Mouse (Mus musculus) stomach, embryonic 15.5 days (tissue): ENCODE data around the gene Cfap74. TPM values are rescaled to one million over a fixed set of nuclear protein-coding genes. Genes with fewer than 3 reads are reported as not detected.
"Not testable (repeated sequence)": the region's sequence is repeated elsewhere in the genome, so short reads cannot be mapped to it uniquely, and the experiment has no call there.

Experiments
- ATAC-seq: fragments of 200-750 bp; cut with Nextera tagmentation; 2 replicates; pipeline ENCODE4 v1.8.0; 2017; ENCODE audit warnings: low read depth, moderate number of reproducible peaks, moderate TSS enrichment; ENCODE audit not compliant: insufficient read depth, low FRiP score
- H3K27ac ChIP-seq: fragments of 300-500 bp; sonication (generic); 2 replicates; pipeline ENCODE4 v1.5.1; 2015; ENCODE audit warnings: mild to moderate bottlenecking, inconsistent platforms
- H3K27me3 ChIP-seq: fragments of 300-500 bp; sonication (generic); replicated peaks from 2 replicates; pipeline ENCODE4 v1.6.1; 2015; ENCODE audit warnings: inconsistent platforms
- H3K36me3 ChIP-seq: fragments of 300-500 bp; sonication (generic); 2 replicates; pipeline ENCODE4 v1.6.1; 2015; ENCODE audit warnings: inconsistent platforms
- H3K4me1 ChIP-seq: fragments of 300-500 bp; sonication (generic); 2 replicates; pipeline ENCODE4 v1.6.1; 2015; ENCODE audit warnings: inconsistent platforms
- H3K4me2 ChIP-seq: fragments of 300-500 bp; sonication (generic); 2 replicates; pipeline ENCODE4 v1.6.1; 2015; ENCODE audit warnings: mild to moderate bottlenecking, inconsistent platforms
- H3K4me3 ChIP-seq: fragments of 300-500 bp; sonication (generic); replicated peaks from 2 replicates; pipeline ENCODE4 v1.5.1; 2015; ENCODE audit warnings: inconsistent platforms
- H3K9ac ChIP-seq: fragments of 300-500 bp; sonication (generic); 2 replicates; pipeline ENCODE4 v1.6.1; 2015; ENCODE audit warnings: inconsistent platforms
- H3K9me3 ChIP-seq: fragments of 300-500 bp; sonication (generic); 2 replicates; pipeline ENCODE4 v1.6.1; 2016; ENCODE audit warnings: inconsistent platforms
- WGBS: fragments of 180-500 bp; shearing (Covaris S2); methylation state at CpG from one replicate; pipeline ENCODE4 v1.1.7; 2015; 5-methylcytosine and 5-hydroxymethylcytosine counted together
- polyA plus RNA-seq: library from polyadenylated mRNA; unstranded; fragments of >200 nt; fragmentation: Nextera tagmentation; extraction: Ambion mirVana; gene quantifications from 2 replicates; pipeline ENCODE4 v1.2.1, GENCODE M21; 2015

The Cfap74 gene
- polyA plus RNA-seq, 1 experiment from 2014 or later = 1.5 TPM

DNA sequence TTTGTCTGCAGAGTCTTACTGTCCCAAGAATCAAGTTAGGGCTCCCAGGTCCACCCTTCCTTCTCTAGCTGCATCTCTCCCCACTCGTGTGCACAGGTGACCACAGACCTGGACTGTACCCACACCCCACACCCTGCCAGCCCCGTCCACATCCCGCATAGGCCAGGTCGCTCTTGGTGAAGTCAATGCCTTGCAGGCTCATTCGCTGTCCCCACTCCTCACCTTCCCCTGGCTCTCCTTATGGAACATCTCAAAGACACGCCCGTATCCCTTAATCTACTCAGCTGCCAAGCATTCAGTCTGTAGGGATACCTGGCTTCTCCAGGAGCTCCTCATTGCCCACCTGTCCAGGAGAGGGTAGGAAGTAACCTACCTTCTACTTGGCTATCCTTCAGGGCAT lies 62.4 kb downstream of the Cfap74 start:
- no peak for ATAC-seq

DNA sequence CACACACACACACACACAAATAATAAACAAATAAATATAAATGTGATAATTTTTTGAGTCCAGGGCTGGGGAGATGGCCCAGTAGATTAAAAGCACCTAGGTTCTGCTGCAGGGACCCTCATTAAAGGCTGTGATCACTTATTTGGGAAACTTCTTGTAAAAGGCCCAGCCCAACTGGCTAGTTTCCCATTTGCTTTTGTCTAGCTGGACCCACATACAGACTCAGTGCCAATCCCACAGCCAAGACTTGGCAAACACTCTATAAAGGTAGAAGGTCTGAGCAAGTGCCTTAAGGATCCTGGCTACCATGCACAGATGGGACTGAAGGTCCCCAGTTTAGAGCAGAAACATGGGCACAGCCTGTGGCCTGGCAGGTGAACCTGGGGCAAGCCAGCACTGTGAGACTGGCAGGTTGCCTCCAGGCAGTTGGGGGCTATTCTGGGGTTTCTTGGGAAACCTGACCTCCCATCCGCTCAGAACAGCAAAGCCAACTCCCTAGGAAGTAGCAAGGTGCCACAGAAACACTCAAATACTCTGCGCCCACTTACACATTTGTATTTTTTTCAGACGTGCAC lies 63.8 kb downstream of the Cfap74 start:
- H3K4me2 ChIP-seq = no peak overlapping the region
- no peak overlapping the region for H3K27ac ChIP-seq
- no peak for ATAC-seq

More for the DNA sequence above, 62.4 kb downstream of the Cfap74 start:
- H3K4me1 ChIP-seq = peaks cover 8% of the 10 kb centered on the region; the same call in 1 of the 2 replicates
- H3K9me3 ChIP-seq = no peaks in the 10 kb centered on the region
- peaks cover 3% of the 10 kb centered on the region; the same call in 1 of the 2 replicates for H3K27me3 ChIP-seq
- 86% methylated on average over 7 of the region's 7 CpGs for WGBS
- no peak overlapping the region for H3K9ac ChIP-seq
- no peak overlapping the region for H3K4me2 ChIP-seq
- H3K27ac ChIP-seq = no peak overlapping the region
- H3K36me3 ChIP-seq = no peaks in the 10 kb centered on the region
- no peak overlapping the region for H3K4me3 ChIP-seq

DNA sequence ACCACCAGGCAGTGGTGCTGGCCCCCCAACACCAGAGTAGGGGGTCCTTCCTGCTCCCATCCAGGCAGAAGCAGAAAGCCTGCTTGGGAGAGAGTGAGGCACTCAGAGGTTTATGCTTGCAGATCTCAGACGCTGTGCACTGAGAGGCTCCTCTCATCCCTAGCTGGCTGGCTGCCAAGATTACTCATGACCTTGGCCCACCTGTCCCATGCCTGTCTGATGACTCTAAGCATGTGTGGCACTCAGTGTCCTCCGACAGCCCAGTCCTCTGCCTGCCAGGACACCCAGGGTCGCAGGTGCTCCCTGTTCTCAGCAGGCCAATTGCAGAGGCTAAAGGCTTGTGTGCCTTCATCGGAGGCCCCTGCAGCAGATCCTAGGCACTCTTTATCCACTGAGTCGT lies 64.3 kb downstream of the Cfap74 start:
- 40% methylated on average over 5 of the region's 5 CpGs for WGBS
- Histone ChIP-seq H3K27me3 (peaks cover 3% of the 10 kb centered on the region; the same call in 1 of the 2 replicates), H3K4me3 (no peak overlapping the region), H3K9me3 (no peaks in the 10 kb centered on the region), H3K4me2 (no peak overlapping the region), H3K27ac (no peak overlapping the region), H3K4me1 (peaks cover 8% of the 10 kb centered on the region; the same call in 1 of the 2 replicates), H3K9ac (no peak overlapping the region), H3K36me3 (no peaks in the 10 kb centered on the region)
- ATAC-seq = no peak

More for the DNA sequence above, 63.8 kb downstream of the Cfap74 start:
- no peaks in the 10 kb centered on the region for H3K36me3 ChIP-seq
- H3K9ac ChIP-seq = no peak overlapping the region
- H3K9me3 ChIP-seq = no peaks in the 10 kb centered on the region
- H3K4me1 ChIP-seq = peaks cover 8% of the 10 kb centered on the region; the same call in 1 of the 2 replicates
- peaks cover 3% of the 10 kb centered on the region; the same call in 1 of the 2 replicates for H3K27me3 ChIP-seq
- 67% methylated on average over 3 of the region's 3 CpGs for WGBS
- H3K4me3 ChIP-seq = no peak overlapping the region

DNA sequence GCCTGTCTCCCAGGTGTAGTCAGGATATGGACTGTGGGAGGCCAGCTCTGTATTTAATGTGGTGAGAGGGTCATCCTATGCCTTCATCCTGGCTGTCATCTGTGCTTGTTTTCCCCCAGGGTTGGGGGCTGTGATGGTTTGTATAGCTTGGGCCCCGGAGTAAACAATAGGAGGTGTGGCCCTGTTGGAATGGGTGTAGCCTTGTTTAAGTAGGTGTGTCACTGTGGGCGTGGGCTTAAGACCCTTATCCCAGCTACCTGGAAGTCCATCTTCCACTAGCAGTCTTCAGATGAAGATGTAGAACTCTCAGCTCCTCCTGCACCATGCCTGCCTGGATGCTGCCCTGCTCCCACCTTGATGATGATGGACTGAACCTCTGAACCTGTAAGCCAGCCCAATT lies 64.8 kb downstream of the Cfap74 start:
- H3K4me1 ChIP-seq, H3K9me3 ChIP-seq, H3K27me3 ChIP-seq, H3K4me3 ChIP-seq, H3K36me3 ChIP-seq, H3K9ac ChIP-seq, ATAC-seq, H3K4me2 ChIP-seq, H3K27ac ChIP-seq: not testable (repeated sequence)
- 52% methylated on average over 2 of the region's 2 CpGs for WGBS

DNA sequence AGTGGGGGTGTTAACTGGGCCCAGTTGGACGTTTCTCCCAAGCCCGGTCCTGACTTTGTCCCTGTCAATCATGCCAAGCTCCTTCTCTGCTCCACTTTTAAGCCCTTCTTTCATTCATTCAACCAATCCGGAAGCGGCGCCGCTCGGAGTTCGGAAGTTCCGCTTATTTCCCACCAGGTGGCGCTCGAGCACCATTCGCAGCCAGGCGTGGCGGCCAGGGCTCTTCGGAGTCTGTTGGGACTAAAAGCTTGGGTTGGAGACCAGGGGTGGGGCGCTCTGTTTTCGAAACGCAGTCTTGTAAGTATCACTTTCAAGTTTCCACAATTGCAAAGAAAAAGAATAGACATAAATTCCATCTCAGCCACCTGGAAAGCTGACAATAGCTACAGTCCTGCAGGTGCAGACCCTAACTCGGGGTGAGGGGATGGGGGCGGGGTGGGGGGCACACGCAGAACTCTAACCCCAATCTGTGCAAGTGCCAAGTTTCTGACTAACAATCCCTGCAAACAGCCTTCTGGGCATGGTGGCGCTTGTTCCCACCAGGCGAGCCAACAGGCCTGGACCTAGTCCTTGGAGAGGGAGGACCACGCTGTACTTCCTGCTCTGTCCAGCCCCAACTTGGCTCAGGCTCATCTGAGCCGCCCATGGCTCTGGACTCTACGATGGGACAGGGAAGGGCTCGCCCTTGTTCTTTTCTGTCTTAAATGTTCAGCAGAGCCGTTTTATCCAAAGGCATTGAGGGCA lies 72.6 kb downstream of the Cfap74 start:
- H3K4me3 ChIP-seq = peak overlapping the region; percentile 29
- ATAC-seq = 0 out of 2 replicates have a peak, but pooled peaks have one; percentile 45
- H3K27ac ChIP-seq = peak overlapping the region; percentile 67; the same call in 1 of the 2 replicates
- no peaks in the 10 kb centered on the region for H3K27me3 ChIP-seq
- H3K9ac ChIP-seq = 0 out of 2 replicates have a peak overlapping the region, but pooled peaks have one; percentile 4
- peak overlapping the region; percentile 58 for H3K4me2 ChIP-seq
- H3K9me3 ChIP-seq = no peaks in the 10 kb centered on the region
- H3K4me1 ChIP-seq = peaks cover 7% of the 10 kb centered on the region
- H3K36me3 ChIP-seq = no peaks in the 10 kb centered on the region
- 15% methylated on average over 28 of the region's 28 CpGs for WGBS

DNA sequence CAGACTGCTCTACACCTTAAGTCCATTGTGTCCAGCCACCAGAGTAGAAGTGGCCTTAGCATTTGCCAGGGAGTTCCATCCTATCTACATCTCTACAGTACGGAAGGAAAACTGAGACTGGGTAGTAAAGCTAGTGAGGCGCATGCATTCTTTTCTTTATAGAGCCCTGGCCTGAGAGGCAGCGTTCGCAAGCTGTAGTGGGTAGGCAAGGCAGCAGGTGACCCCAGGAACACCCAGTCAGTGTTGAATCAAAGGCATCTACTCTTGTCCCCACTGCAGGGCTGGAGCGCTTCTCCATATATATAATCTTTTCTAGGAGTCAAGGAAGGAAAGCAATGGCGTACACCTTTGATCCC lies 73.1 kb downstream of the Cfap74 start:
- no peaks in the 10 kb centered on the region for H3K9me3 ChIP-seq
- H3K27me3 ChIP-seq = no peaks in the 10 kb centered on the region
- peak overlapping the region; percentile 29; the same call in 1 of the 2 replicates for H3K4me3 ChIP-seq
- H3K9ac ChIP-seq = 0 out of 2 replicates have a peak overlapping the region, but pooled peaks have one; percentile 4
- peak overlapping the region; percentile 58 for H3K4me2 ChIP-seq
- ATAC-seq = no peak
- no peaks in the 10 kb centered on the region for H3K36me3 ChIP-seq
- H3K27ac ChIP-seq = peak overlapping the region; percentile 67; the same call in 1 of the 2 replicates
- 89% methylated on average over 6 of the region's 6 CpGs for WGBS
- H3K4me1 ChIP-seq = peaks cover 11% of the 10 kb centered on the region

DNA sequence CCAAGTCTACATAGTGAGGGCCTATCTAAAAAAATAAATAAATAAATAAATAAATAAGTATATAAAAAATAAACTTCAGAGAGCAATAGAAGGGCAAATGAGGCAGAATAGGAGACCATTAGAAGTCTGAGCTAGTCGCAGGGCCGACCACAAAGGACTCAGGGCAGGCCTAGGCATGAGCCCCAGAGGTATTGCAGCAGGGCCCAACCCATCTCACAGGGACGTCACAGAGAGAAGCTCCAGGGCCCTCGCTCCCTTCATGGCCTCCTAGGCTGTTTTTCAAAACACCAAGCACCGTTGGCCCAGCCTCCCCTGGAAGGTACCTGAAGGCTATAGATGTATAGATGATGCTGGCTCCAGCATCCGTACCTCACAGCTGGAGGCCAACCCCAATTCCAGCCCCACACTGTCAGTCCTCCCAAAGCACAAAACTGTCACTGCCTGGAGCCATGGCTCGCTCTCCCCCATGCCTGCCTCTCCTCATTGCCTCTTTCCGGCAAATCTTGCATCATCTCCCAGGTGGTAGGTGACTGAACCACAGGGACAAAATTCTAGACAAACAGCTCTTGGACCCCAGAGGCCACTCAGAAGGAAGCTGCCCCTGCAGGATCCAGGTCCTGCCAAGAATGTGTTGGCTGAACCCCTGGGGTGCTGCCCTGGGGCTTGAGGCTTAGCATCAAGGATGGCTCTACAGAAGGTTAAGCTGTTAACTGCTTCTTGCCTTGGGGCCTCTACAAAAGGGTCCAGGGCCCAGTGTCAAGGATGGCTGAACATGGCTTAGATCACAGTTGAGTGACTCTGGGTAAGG lies 73.9 kb downstream of the Cfap74 start:
- 77% methylated on average over 8 of the region's 8 CpGs for WGBS
- no peaks in the 10 kb centered on the region for H3K9me3 ChIP-seq
- ATAC-seq = no peak
- no peak overlapping the region for H3K4me3 ChIP-seq
- peaks cover 20% of the 10 kb centered on the region for H3K4me1 ChIP-seq
- no peaks in the 10 kb centered on the region for H3K27me3 ChIP-seq
- no peak overlapping the region for H3K4me2 ChIP-seq
- H3K9ac ChIP-seq = no peak overlapping the region
- H3K36me3 ChIP-seq = no peaks in the 10 kb centered on the region
- H3K27ac ChIP-seq = no peak overlapping the region

DNA sequence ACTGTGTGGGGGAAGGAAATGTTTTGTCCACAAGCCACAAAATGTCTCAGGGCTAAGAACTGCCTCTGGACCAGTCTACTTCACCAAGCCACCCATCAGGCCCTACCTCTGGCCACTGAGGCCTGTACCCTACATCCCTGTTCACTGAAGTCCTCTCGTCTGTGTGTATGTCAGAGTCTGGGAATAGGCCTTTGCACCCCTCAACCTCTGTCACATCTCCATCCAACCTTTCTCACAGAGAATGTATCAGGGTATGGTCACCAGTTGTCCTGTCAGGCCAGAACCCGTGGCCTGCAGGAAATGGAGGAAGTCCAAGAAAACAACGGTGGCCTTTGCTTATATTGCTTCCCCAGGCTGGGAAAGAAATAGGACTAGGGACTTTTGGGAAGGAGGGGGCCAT lies 76.5 kb downstream of the Cfap74 start:
- H3K9ac ChIP-seq = no peak overlapping the region
- no peak overlapping the region for H3K4me3 ChIP-seq
- ATAC-seq = no peak
- H3K27ac ChIP-seq = peak overlapping the region; percentile 6; the same call in 1 of the 2 replicates
- no peaks in the 10 kb centered on the region for H3K9me3 ChIP-seq
- whole genome bisulfite sequencing = 78% methylated on average over 3 of the region's 3 CpGs
- no peaks in the 10 kb centered on the region for H3K36me3 ChIP-seq
- no peak overlapping the region for H3K4me2 ChIP-seq
- no peaks in the 10 kb centered on the region for H3K27me3 ChIP-seq
- H3K4me1 ChIP-seq = peaks cover 44% of the 10 kb centered on the region

DNA sequence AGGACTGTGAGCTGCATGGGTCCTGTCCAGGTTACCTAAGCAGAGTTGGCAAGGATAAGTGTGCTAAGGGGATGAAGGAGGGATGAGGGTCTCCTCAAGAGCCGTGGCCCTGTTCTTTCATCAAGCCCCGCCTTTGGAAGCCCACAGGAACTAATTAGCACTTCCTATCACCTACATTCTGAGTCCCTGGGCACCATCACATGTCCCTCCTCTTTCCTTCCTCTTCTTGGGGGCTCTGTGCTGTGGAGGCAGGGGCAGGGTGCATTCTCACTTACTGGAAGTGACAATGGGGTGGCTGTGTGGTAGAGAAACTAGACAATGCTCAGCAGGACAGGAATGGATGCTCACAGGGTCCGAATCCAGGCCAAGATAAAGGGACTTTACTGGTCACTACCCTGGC lies 78.8 kb downstream of the Cfap74 start:
- Histone ChIP-seq H3K4me3 (no peak overlapping the region), H3K9ac (no peak overlapping the region), H3K9me3 (no peaks in the 10 kb centered on the region), H3K36me3 (no peaks in the 10 kb centered on the region), H3K27ac (peak overlapping the region; percentile 94), H3K4me1 (peaks cover 39% of the 10 kb centered on the region), H3K4me2 (peak overlapping the region; percentile 29; the same call in 1 of the 2 replicates), H3K27me3 (no peaks in the 10 kb centered on the region)
- no peak for ATAC-seq
- 43% methylated on average over 3 of the region's 3 CpGs for WGBS

DNA sequence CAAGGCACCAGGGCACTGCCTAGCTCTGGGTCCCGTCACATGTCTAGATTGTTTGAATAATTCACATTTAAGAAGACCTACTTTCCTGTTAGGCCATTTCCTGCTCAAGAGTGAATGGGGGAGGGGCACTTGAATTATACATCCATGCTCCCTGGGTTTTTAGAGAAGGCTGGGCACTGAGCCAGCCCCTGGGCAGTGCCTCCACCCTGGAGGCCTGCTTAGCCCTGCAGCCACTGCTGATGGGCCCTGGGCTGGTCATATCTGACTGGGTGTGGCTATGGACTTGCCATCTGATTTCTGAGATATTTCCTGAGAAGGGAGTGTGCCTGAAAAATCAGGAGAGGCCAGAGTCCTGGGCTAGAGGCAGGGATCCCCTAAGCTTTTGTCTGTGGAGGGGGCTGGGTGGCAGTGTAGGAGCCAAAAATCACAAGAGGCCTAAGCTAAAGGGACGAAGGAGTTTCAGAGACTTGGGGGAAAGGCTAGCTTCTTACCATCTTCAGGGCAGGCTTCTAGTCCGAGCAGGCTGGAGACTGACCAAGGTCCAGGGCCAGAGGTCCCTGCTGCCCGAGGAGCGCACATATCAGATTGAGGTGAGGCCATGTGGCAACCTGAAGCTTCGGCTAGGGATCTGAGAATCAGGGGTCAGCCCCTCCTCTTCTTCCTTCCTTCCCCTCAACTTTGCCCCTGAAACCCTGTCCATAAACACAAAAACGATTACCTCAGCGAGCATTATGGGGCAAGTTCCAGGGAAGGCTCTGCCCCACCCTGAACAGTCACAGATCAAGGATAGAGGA lies 79.4 kb downstream of the Cfap74 start:
- peak overlapping the region; percentile 29 for H3K4me2 ChIP-seq
- no peak overlapping the region; the same call in 1 of the 2 replicates for H3K9ac ChIP-seq
- H3K36me3 ChIP-seq = no peaks in the 10 kb centered on the region
- H3K4me1 ChIP-seq = peaks cover 42% of the 10 kb centered on the region
- H3K4me3 ChIP-seq = no peak overlapping the region
- H3K27me3 ChIP-seq = no peaks in the 10 kb centered on the region
- 47% methylated on average over 8 of the region's 8 CpGs for WGBS
- peak overlapping the region; percentile 94 for H3K27ac ChIP-seq
- ATAC-seq = peak; percentile 85
- H3K9me3 ChIP-seq = no peaks in the 10 kb centered on the region
